Mouse (Mus musculus) intestine, postnatal 0 days (tissue): ENCODE results near the gene Olfr1461. TPM values are rescaled to one million over a fixed set of nuclear protein-coding genes. Genes with fewer than 3 reads are reported as not detected.

Source experiments
- ATAC-seq: fragments of 200-750 bp; cut with Nextera tagmentation; 2 replicates; pipeline ENCODE4 v1.8.0; 2017; ENCODE audit warnings: mild to moderate bottlenecking, moderate TSS enrichment, moderate library complexity
- H3K27ac ChIP-seq: fragments of 300-500 bp; sonication (generic); 2 replicates; pipeline ENCODE4 v1.5.1; 2014; ENCODE audit warnings: mild to moderate bottlenecking, low read depth, low read length, moderate library complexity
- H3K27me3 ChIP-seq: fragments of 300-500 bp; sonication (generic); replicated peaks from 2 replicates; pipeline ENCODE4 v1.6.1; 2014; ENCODE audit warnings: low read length, mixed read lengths; ENCODE audit not compliant: control insufficient read depth, insufficient read depth
- H3K36me3 ChIP-seq: fragments of 300-500 bp; sonication (generic); 2 replicates; pipeline ENCODE4 v1.6.1; 2014; ENCODE audit warnings: mild to moderate bottlenecking, moderate library complexity; ENCODE audit not compliant: control insufficient read depth, insufficient read depth
- H3K4me1 ChIP-seq: fragments of 300-500 bp; sonication (generic); replicated peaks from 2 replicates; pipeline ENCODE4 v1.6.1; 2014; ENCODE audit warnings: antibody characterized with exemption, low read length, mixed read lengths; ENCODE audit not compliant: control insufficient read depth, insufficient read depth
- H3K4me2 ChIP-seq: fragments of 300-500 bp; sonication (generic); replicated peaks from 2 replicates; pipeline ENCODE4 v1.6.1; 2014; ENCODE audit warnings: low read depth, mild to moderate bottlenecking, moderate library complexity
- H3K4me3 ChIP-seq: fragments of 300-500 bp; sonication (generic); 2 replicates; pipeline ENCODE4 v1.5.1; 2014; ENCODE audit warnings: low read depth, low read length
- H3K9ac ChIP-seq: fragments of 300-500 bp; sonication (generic); 2 replicates; pipeline ENCODE4 v1.6.1; 2014; ENCODE audit warnings: mild to moderate bottlenecking, low read depth, low read length
- H3K9me3 ChIP-seq: fragments of 300-500 bp; sonication (generic); 2 replicates; pipeline ENCODE4 v1.6.1; 2016; ENCODE audit warnings: mixed run types; ENCODE audit not compliant: control insufficient read depth
- CTCF ChIP-seq: sonication (generic); IDR thresholded peaks from 2 replicates; pipeline ENCODE4 v1.5.1; 2016; ENCODE audit warnings: low read depth, mild to moderate bottlenecking, control low read depth, antibody characterized with exemption, moderate library complexity
- WGBS: fragments of 180-500 bp; shearing (Covaris S2); extraction: QIAGEN DNeasy Blood & Tissue Kit; methylation state at CpG from one replicate; pipeline ENCODE4 v1.1.7; 2014; 5-methylcytosine and 5-hydroxymethylcytosine counted together
- polyA plus RNA-seq: library from polyadenylated mRNA; unstranded; fragments of >200 nt; fragmentation: Nextera tagmentation; extraction: Ambion mirVana; gene quantifications from 2 replicates; pipeline ENCODE4 v1.2.1, GENCODE M21; 2015

The Olfr1461 gene
- not detected in 2 replicates for polyA plus RNA-seq

DNA sequence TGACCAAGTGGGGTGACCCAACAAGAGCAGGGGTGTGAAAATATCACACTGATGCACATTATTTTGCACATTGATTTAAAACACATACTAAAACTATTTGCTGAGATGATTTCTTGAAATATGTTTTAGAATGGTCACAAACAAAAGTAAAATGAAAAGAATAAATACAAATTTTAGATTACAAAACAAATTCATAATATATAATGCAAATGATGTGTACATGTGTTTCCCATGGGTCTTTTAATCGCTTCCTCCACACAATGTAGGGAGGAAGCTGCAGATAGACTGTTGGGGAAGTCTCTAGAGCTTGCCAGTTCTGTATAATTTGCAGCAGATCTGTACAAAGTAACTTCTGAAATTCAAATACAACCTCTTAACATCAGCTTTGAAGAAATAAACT, at the start of gene Olfr1461:
Olfr1461 (plus strand) TSS at position 301 of the 400 bp plus-strand sequence.
- no peaks in the 10 kb centered on the region for H3K27me3 ChIP-seq
- no peak within 1 kb of the TSS for H3K4me2 ChIP-seq
- WGBS, result 34% methylated on average over 1 of the region's 1 CpGs
- no peaks in the 10 kb centered on the region for H3K4me1 ChIP-seq
- no peak within 1 kb of the TSS for H3K27ac ChIP-seq
- TF ChIP-seq CTCF, result no peak
- no peaks in the 10 kb centered on the region for H3K9me3 ChIP-seq
- no peak for ATAC-seq
- no peak within 1 kb of the TSS for H3K9ac ChIP-seq
- H3K36me3 ChIP-seq, result no peaks in the 10 kb centered on the region
- H3K4me3 ChIP-seq, result no peak within 1 kb of the TSS

GRCm38 (mm10) chr19:13149449-13149848, 13.4 kb upstream of the Olfr1461 start, which contains the start of gene Olfr1459:
Olfr1459 (minus strand) TSS chr19:13149549.
- Histone ChIP-seq H3K27me3 (no peaks in the 10 kb centered on the region), H3K27ac (no peak within 1 kb of the TSS)

GRCm38 (mm10) chr19:13185434-13185833, 22.6 kb downstream of the Olfr1461 start, which contains the start of gene Olfr1462:
Olfr1462 (plus strand) TSS chr19:13185734.
- H3K4me2 ChIP-seq, result no peak within 1 kb of the TSS
- no peaks in the 10 kb centered on the region for H3K9me3 ChIP-seq
- no peak for ATAC-seq
- H3K4me3 ChIP-seq, result no peak within 1 kb of the TSS
- H3K9ac ChIP-seq, result no peak within 1 kb of the TSS
- TF ChIP-seq CTCF, result no peak
- WGBS, result 78% methylated on average over 1 of the region's 1 CpGs
- H3K27ac ChIP-seq, result no peak within 1 kb of the TSS
- H3K4me1 ChIP-seq, result no peaks in the 10 kb centered on the region
- no peaks in the 10 kb centered on the region for H3K36me3 ChIP-seq
- no peaks in the 10 kb centered on the region for H3K27me3 ChIP-seq

More at GRCm38 (mm10) chr19:13149449-13149848, 13.4 kb upstream of the Olfr1461 start, which contains the start of gene Olfr1459:
- no peaks in the 10 kb centered on the region for H3K4me1 ChIP-seq
- no peak for ATAC-seq
- H3K4me3 ChIP-seq, result no peak within 1 kb of the TSS
- TF ChIP-seq CTCF, result no peak
- H3K36me3 ChIP-seq, result no peaks in the 10 kb centered on the region
- no peak within 1 kb of the TSS for H3K9ac ChIP-seq
- 84% methylated on average over 1 of the region's 1 CpGs for WGBS
- no peak within 1 kb of the TSS for H3K4me2 ChIP-seq
- H3K9me3 ChIP-seq, result no peaks in the 10 kb centered on the region

Other genes starting within 250 kb of the Olfr1461 start
- not detected in 2 replicates for gene Olfr1448, start 238.6 kb upstream of the Olfr1461 start, polyA plus RNA-seq
- not detected in 2 replicates for gene Olfr1449, start 232.2 kb upstream of the Olfr1461 start, polyA plus RNA-seq
- gene Olfr1450, start 212.7 kb upstream of the Olfr1461 start, polyA plus RNA-seq, result not detected in 2 replicates
- not detected in 2 replicates for gene Olfr1451, start 168.0 kb upstream of the Olfr1461 start, polyA plus RNA-seq
- not detected in 2 replicates for gene Olfr1453, start 134.7 kb upstream of the Olfr1461 start, polyA plus RNA-seq
- not detected in 2 replicates for gene Olfr1454, start 102.4 kb upstream of the Olfr1461 start, polyA plus RNA-seq
- not detected in 2 replicates for gene Olfr1457, start 65.1 kb upstream of the Olfr1461 start, polyA plus RNA-seq
- not detected in 2 replicates for gene Olfr1458, start 56.2 kb upstream of the Olfr1461 start, polyA plus RNA-seq
- gene Olfr1459, start 13.5 kb upstream of the Olfr1461 start, polyA plus RNA-seq, result not detected in 2 replicates
- gene Olfr1462, start 22.7 kb downstream of the Olfr1461 start, polyA plus RNA-seq, result not detected in 2 replicates
- not detected in 2 replicates for gene Olfr1463, start 68.3 kb downstream of the Olfr1461 start, polyA plus RNA-seq
- not detected in 2 replicates for gene Olfr1465, start 152.5 kb downstream of the Olfr1461 start, polyA plus RNA-seq
- not detected in 2 replicates for gene Olfr1466, start 175.9 kb downstream of the Olfr1461 start, polyA plus RNA-seq
- not detected in 2 replicates for gene Olfr1467, start 199.2 kb downstream of the Olfr1461 start, polyA plus RNA-seq
- gene Olfr1469, start 244.8 kb downstream of the Olfr1461 start, polyA plus RNA-seq, result not detected in 2 replicates